Mouse (Mus musculus) ES-Bruce4 (cell line): ENCODE measurements at regions not wholly inside any gene's neighbourhood (a gene's known extent, or its start where the extent isn't known, plus 50 kb on each side); places are given as distances from the start of the nearest gene placed in this dataset.

Experiments used
- CTCF ChIP-seq: IDR thresholded peaks from one replicate; pipeline ENCODE4 v1.8.1; 2011; ENCODE audit warnings: low read depth, low read length
- EP300 ChIP-seq: IDR thresholded peaks from 2 replicates; pipeline ENCODE4 v1.6.1; 2011; ENCODE audit warnings: low read depth, low read length; ENCODE audit not compliant: insufficient read depth

GRCm38 (mm10) chr8:35235815-35236509, 529.6 kb upstream of the Gm19410 start:
- TF ChIP-seq CTCF, result no peak
- TF ChIP-seq EP300, result no peak
